Mouse (Mus musculus) MN1 (cell line): ENCODE results near the gene Ttyh3.

Experiments used
- DNase-seq: peaks from one replicate; pipeline ENCODE4 v3.0.0-alpha.2; 2016; ENCODE audit warnings: low spot score

Gene Ttyh3

DNA sequence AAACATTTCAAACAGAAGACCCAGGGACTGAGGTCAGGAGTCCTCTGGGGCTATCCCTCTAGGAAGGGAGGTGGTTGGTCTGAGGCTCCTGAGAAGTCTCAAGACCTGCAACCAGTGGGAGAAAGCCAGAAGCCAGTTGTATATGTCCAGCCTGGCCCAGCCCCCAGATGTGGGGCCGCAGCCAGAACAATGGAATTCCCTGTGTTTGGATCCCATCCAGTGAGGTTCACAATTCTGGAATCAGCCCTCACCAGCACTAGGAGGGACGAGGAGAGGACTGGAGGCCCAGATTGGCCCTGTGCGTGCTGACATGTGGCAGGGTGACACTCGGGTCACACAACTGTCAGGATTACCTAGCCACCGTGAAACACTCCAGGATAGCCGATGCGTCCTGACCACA, 3.8 kb upstream of the Ttyh3 start:
- DNase-seq: no peak

DNA sequence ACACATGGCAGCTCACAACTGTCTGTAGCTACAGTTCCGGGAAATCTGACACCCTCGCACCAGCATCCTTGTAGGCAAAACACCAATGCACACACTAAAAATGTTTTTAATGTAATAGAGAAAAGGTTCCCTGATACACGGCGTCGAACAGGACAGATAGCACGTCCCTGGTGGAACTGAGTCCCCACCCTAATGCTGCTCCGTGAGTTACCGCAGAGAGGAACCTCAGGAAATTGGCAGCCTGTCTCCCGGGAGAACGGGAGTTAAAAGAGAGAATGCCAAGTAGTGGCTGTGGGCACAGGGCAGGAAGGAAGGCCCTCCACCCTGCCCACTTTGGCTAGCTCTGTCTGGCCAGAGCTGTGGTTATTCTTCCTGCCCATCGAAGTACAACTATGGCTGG, 2.4 kb upstream of the Ttyh3 start:
- no peak for DNase-seq

DNA sequence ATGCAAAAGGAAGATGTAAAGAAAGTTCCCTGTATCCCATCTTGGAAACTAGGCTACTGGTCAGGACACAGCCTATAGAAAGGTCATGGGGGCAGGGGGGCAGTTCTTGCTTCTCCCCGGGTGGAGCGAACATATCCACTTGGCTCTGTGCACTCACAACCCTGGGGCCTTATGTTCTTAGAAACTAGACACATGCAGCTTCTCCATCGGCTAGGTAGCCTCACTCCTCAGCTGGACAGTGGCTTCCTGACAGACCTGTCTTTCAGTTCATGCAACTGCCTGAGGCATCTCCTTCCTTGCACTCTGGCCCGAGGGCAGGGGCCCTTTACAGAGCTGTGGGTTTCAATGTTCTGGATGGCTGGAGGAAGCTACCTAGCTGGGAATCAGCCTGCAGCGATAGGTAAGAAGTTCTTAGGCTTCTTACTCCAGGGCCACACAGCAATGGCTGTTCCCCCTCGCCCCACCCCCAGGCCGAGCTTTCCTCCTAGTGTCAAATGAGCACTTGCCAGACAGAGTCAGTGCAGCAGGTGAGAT, 1.1 kb upstream of the Ttyh3 start:
- no peak for DNase-seq

DNA sequence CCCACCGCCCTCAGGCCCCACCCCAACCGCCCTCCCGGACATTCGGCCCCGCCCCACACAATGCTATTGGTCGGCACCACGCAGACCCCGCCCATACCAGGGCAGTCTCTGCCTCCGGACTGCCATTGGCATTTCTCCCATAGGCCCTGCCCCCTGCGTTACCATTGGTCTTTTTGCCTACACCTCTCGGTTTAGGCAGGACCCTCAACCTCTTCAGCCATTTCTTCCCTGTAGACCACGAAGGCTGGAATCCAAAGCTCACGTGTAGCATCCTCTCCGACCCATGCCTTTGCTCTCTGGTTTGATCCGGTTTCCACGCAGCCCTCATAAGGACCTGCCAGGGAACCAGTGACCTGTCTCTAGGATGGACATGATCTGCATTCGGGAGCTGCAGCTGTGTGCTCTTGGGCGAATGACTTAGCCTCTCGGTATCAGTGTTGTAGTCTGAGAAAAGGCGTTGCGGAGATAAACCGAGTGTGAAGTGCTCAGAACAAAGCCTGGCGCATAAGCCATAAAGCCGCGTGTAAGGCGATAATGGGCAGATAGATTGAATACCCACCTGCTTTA, 353 bp upstream of the Ttyh3 start:
- peak; percentile 96 for DNase-seq

DNA sequence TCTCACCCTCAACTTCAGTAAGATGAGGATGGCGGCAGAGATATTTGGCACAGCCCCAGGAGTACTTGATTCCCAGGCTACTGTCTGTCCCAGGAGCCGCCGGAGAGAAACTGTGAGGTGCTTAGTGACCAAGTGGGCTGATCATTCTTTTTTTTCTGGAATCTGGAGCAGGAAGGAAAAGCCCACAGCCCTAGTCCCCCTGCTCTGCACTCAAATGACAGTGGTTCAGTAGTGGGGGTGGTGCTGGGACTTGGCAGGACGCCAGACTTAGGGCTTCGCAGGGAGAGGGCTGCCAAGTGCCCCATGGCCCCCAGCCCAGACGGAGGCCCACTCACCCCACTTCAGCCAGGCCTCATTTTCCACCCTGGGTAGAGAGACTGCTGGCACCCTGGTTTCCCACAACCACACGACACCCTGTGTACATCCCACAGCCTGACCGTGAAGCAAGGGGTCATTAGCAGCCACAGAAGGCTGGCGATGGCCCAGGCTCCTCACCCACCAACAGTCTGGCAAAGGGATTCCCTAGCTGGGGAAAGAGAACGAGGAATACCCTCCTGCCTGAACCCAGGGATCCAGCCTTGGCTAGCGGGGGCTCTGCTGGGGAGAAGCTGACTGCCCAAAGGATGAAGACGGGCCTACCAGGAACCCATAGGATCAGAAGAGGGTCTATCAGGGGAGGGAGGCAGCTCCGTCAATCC, 861 bp downstream of the Ttyh3 start:
- peak; percentile 60 for DNase-seq

DNA sequence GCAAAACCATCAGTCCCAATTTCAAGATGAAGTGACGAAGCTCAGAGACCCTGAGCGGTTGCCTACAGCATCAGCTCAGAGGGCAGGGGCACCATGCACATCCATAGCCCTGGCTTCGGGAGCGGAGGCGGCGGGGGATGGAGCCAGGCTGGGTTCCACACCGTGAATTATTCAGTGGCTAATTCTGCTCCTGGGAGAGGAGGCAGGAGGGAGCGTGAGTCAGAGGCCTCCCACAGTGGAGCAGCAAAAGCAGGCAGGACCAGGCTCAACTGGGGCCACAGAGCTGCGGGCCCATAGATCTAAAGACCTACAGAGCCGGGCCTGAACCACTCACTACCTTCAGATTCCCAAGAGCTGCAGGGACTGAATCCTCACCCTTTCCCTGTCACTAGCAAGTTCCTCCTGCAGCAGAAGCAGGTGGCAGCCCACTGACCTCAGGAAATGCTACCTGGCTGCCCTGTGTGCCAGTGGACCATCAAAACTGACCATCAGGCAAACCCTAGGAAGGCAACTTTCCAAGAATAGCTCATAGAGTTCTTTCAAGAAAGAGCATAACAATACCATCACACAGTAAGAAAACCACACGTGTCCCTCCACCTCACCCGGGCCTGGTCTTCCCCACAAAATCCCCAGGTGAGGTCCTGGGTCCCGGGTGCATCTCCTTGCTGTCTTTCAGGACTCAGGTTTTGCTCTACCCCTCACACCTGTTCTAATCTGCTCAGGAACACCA, 1.6 kb downstream of the Ttyh3 start:
- DNase-seq: peak; percentile 45

DNA sequence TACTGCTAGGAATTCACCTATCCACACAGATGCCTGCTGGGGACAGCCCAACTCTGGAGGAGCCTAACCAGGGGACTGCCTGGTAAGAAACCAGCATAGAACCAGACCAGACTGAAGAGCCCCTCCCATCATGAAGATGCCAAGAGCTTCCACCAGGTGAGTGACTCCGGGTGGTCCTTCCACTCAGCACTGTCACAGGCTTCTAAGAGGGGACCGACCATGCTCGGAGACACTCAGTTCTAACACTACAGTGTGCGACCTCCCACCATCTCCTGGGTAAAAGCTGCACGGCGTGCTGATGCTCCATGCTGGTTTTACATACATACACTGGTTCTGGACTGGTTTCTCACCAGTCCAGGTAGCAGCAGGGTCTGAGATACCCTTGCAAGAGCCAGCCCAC, 2.7 kb downstream of the Ttyh3 start:
- no peak for DNase-seq

DNA sequence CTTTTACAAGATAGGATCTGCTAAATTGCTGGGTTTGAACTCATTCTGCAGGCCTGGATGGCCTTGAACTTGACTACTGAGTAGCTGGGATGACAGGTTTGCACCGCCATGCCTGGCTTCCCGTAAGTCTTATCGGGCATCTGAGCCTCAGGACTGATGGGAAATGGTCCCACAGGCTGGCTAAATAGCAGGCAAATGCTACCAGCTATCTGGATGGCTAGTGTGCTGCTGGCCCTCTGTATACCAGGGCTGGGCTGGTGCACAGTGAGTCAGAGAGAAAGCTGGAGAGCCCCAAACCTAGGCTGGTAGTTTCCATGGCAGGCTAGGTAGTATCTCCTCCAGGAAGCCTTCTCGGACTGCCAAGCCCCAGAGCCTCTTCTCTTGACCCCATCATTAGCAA, 3.4 kb downstream of the Ttyh3 start:
- DNase-seq: peak; percentile 34

DNA sequence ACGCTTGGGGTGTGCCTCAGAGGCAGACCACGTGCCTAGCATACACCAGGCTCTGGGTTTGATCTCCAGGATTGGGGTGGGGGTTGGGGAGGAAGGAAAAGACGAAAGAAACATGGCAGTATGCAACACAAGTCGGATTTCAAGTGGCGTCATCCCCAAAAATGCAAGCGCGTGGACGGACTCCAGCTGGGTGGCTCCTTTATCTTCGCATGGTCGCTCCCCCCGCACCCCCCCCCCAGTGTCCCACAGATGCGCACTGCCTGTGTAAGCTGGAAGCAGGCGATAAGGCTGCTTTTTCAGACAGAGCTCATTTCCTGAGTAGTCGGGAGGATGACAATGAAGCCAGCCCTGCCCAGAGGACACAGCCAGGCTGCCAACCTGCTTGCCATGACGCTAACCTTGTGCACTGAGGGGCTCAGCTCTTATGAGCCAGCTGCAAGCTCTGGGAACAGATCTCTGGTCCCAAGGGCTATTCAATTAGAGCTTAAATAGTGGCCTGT, 4.1 kb downstream of the Ttyh3 start:
- DNase-seq: peak; percentile 73

DNA sequence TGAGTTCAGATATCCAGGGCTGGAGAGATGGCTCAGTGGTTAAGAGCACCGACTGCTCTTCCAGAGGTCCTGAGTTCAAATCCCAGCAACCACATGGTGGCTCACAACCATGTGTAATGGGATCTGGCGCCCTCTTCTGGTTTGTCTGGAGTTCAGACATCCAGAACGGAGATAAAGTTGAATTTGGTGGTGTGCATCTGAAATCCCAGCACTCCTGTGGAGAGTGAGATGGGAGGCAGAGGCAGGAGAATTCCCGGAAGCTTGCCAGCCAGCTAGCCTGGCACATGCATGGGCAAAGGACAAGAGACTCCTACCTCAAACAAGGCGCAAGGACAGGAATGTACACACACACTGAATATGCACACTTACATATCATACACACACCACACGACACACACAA, 4.6 kb downstream of the Ttyh3 start:
- no peak for DNase-seq

DNA sequence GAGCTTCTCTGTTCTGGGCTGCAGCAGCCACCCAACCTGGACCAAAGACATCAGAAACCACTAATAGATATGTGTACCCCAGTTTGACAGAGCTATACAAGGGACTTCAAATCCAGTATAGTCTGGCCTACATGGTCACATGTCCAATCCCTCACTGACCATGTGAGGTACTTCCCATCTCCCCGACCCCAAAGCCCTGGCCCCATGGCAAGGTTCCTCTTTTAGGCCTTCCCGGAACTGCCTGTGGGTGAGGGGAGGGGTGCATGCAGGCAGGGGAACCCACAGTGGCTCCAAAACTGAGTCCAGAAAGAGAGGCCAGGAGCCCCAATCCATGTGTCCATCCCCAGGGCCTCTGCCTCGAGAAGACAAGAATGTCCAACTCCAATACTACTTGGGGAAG, 6.8 kb downstream of the Ttyh3 start:
- no peak for DNase-seq

DNA sequence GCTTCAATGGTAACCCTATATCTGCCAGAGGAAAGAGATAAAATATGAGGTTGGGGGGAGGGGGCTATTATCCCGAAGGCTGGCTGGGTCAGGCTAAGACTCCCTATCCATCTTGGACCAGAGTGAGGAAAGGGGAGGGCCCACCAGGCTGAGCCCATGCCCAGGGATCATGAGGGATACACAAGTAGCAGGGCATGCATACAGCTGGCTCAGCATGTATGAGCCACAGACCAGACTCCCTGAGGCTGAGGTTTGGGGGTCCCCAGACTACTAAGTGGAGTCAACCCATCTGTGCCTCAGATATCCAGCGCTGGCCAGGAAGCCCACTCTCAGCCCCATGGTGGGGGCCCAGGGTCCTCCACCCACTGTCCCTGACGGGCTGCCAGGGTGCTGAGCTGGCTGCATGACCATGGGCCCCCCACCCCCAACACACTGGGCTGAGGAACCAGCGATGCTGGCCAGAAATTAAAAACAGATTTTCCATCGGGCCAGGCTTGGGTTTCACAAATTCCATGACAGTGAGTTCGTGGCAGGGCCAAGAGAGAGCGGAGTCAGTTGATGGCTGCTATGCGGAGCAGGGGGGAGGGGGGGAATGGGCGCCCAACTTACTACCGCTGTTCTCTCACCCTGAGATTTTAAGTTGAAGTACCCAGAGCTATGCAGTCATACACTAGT, 7.4 kb downstream of the Ttyh3 start:
- DNase-seq: no peak

DNA sequence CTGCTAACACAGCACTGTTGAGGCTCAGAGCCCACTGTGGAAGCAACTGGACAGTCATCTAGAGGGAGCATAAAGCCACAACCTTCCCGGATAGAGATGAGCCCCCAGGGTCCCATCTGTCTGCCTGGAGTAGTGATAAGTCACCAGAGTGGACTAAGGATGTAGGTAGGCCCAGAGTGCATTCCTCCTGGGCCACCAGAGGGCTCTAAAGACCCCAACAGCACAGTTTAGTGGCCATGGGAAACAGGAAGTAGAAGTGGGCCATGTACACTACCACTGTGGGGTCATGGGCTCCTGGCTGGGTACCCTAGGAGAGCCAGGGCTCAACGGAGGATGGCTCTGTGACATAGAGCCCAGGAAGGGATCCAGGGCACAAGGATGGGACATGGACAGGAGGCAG, 8.0 kb downstream of the Ttyh3 start:
- DNase-seq: no peak

DNA sequence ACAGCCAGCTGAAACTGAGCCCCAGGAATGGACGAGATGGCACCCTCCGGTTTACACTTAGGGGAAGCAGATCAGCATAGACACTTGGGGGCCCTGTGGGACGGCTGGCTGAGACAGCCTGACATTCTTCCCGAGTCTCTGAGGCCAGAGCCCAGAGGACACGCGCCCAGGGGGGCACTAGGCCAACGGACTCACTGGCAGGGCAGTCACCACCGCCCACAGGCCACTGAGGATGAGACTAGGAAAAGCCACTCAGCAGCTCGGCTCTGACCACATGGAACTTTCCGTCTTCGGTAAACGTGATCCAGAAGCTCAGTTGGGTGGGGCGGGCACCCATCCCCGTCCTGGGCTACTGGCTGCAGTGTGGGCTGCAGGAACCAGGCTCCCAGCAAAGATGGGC, 9.0 kb downstream of the Ttyh3 start:
- DNase-seq: no peak

DNA sequence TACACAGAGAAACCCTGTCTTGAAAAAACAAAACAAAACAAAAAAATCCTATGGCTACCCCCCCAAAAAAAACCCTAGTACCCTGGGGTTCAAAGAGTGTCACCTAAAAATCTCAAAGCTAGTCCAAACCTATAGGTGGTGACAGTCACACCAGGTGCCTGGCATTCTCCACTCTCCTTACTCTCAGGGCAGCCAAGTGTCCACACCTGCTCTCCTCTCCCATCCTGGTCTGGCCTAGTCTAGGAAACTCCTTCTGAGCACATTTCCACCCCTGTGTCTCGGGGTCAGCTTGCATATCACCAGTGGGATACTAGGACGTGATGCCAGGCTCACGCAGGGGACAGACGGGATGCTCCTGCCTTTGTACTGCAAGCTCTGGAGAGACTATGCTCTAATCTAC, 9.5 kb downstream of the Ttyh3 start:
- no peak for DNase-seq

DNA sequence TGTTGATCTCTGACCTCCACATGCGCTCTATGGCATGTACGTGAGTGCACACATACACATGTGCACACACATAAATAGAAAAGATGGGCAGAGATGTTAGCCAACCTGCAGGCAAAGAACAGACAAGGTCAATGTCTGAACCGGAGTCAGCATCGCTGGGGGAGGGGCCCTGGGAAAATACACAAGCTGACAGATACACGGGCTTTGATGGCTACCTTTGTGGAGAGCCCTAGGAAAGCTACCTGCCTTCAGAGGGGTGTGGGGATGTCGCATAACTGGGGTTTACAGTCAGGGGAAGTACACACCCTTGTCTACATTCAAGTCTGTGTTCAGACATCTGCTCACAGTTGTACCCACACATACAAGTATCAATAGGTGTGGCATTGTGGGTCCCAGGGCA, 10.3 kb downstream of the Ttyh3 start:
- no peak for DNase-seq

DNA sequence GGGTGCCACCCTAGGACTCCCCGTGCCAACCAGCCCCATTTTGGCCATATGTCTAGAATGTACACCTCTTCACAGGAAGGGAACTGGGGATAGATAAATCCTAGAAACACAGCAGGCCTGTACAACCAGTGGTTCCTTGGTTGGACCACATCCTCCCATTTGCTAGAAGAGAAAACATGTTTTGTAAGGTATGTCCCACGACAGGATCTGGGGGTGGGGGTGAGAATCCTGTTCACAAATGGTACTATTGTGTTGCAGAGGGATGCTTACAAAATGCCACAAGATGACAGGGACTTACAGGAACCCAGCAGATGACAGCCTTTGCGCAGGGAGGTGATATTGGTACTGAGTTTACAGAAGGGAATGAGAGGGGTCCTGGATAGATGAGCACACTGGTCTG, 10.8 kb downstream of the Ttyh3 start:
- no peak for DNase-seq

DNA sequence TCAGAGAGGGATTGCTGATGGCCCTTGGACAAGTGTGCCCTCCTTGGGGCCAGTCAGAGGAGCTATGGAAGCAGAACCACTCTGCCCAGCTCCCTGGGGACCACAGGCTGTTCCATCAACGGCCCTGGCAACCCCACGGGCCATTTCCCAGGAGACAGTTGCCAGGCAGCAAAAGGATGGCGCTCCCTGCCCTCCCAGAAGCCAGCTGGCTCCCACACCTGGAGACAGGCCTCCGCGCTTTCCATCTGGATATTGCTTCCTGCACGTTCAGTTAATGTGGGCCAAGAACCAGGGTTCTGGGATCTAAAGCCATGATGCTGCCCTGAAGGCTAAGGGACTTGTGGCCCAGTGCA, 11.8 kb downstream of the Ttyh3 start:
- peak; percentile 90 for DNase-seq

DNA sequence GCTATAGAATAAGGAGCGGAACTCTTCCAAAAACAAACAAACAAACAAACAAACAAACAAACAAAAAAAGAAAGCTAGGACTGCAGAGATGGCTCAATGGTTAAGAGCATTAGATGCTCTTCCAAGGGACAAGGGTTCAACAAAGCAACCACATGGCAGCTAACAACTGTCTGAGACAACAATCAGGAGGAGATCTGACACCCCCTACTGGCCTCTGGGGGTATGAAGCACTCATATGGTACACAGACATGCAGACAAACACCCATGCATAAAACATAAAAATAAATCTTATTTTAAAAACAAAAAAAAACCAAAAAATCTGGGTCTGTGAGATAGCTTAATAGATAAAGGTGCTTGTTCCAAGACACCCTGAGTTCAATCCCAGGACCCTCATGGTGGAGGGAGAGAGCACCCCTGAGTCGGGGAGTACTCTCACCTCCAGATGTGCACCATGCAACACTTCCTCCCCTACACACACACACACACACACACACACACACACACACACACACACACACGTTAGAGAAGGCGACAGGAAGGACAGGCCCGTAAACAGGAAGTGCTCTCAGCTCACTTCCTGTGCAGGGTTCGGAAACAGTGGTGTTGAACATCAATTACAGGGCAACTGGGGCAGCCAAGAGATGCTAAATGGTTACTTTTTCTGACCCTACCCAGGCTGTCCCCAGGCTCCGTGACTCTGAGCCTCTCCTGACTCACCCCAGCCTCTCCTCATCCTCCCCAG, 12.3 kb downstream of the Ttyh3 start:
- DNase-seq: no peak

DNA sequence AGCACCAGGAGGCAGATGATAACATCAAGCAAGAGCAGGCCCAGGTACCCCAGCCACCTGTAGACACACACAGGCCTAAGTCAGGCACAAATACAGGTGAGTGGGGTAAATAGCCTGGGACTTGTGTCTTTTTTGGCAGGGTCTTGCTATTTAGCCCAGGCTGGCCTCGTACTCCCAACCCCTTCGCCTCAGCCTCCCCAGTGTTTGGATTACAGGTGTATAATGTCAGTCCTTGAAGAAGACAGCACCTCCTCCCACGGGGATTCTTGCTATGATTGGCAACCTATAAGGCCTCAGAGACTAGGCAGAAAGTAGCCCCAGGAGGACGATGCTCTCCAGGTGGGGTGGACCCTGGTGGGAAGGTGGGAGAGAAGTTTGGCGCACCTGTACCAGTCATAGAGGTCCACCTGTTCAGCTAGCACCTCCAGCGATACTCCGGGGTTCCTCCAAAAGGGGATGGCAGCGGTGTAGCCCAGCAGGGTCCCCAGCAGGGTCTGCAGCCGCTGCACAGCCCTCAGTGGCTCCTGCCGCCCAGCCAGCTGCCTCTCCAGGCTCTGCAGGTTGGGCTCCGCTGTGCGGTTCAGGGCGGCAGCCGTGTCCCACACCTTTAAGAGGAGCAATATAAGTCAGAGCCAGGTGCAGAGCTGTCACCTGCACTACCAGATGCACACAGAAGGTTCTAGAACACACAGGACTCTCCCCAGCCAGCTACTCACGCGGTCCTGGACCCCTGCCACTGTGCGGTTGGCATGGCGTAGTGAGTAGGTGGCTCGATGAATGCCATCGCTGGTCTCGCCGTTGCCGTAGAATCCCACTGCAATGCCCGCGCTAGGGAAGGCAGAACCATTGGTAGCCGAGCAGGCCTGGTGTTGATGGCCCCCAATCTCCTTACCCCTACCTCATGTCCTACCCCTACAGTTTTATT, 13.8 kb downstream of the Ttyh3 start:
- no peak for DNase-seq

DNA sequence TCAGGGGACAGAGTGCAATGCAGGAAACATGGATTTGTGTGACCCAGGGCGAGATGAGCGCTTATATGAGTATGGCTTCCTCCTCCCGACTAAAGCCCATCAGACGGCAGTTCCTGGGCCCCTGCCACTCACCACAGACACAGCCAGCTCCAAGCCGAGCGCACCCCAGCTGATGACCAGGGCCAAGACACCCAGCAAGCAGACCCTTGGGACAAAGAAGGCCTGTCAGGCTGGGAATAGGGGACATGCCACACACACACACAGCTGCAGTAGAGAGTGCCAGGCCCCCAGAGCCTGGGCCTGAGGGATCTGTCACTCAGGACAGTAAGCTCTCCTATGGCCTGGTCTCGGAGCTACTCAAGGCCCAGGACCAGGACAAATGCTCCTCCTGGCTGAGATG, 15.4 kb downstream of the Ttyh3 start:
- no peak for DNase-seq
